Mouse (Mus musculus): ENCODE results near the gene 1700123K08Rik.
"Not testable (repeated sequence)": the region's sequence is repeated elsewhere in the genome, so short reads cannot be mapped to it uniquely, and the experiment has no call there.

The 1700123K08Rik gene

GRCm38 (mm10) chr5:138564612-138565011 lies at the start of gene 1700123K08Rik:
TSS of gene 1700123K08Rik (minus strand) at chr5:138564712.
- DNase-seq: not testable (repeated sequence)

- no peak for DNase-seq
These were observed 22.9 kb upstream of the 1700123K08Rik start for GRCm38 (mm10) chr5:138587396-138587795.

- DNase-seq: peak in 1 of 2 experiments; percentile 29
These were observed 7.1 kb upstream of the 1700123K08Rik start for GRCm38 (mm10) chr5:138571623-138572022.

- DNase-seq: no peak
These were observed 11.8 kb downstream of the 1700123K08Rik start for GRCm38 (mm10) chr5:138552718-138553117.

GRCm38 (mm10) chr5:138532491-138532890 lies 32.0 kb downstream of the 1700123K08Rik start:
- DNase-seq: no peak

All from cerebellum, postnatal 25 days (tissue).